Mouse (Mus musculus) olfactory bulb, adult 2 months (tissue): Measurements from ENCODE around the gene Nim1k.

ENCODE experiments used
- CTCF ChIP-seq: fragments of 200-500 bp; IDR thresholded peaks from 2 replicates; pipeline ENCODE4 v1.5.1; 2012; ENCODE audit warnings: low read depth, mild to moderate bottlenecking, low read length, moderate library complexity; ENCODE audit not compliant: insufficient read depth
- POLR2A ChIP-seq: fragments of 200-500 bp; IDR thresholded peaks from 2 replicates; pipeline ENCODE4 v1.6.1; 2012; ENCODE audit warnings: mild to moderate bottlenecking, low read depth, low read length, moderate library complexity; ENCODE audit not compliant: insufficient read depth

DNA sequence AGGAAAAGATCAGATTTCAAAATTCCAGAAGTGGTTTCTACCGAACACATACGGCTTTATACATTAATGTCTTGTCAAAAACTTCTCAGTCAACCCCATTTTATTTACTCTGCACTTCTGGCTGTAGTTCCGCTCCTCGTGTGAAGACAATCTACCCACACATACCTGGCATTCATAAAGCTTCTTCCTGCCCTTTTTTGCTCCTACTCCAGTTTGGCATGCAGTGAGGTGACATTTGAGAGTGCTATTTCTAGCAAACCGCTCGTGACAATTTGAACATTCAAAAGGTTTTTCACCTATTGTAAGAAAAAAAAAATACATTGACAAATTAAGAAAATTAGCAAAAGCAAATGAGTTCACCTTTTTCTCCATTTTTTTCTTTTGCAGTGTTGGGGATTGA is 12.9 kb upstream of the Nim1k start:
- TF ChIP-seq POLR2A (no peak), CTCF (no peak)
